Mouse (Mus musculus): ENCODE data around the gene Amhr2. TPM values are rescaled to one million over a fixed set of nuclear protein-coding genes. Genes with fewer than 3 reads are reported as not detected.

Amhr2 gene
- polyA plus RNA-seq, 1 experiment from 2014 or later = 0.60 TPM

GRCm38 (mm10) chr15:102459381-102459780 lies 14.2 kb downstream of the Amhr2 start:
- TF ChIP-seq CTCF (IDR thresholded peaks at IDR 0.05; ENCODE audit: low read depth) (no peak), EP300 (IDR thresholded peaks at IDR 0.05; ENCODE audit: low read depth) (no peak)
- Histone ChIP-seq H3K4me3 (ENCODE audit: low read depth, low read length) (peak overlapping the region; percentile 59), H3K27ac (ENCODE audit: low read depth) (peak overlapping the region; percentile 80), H3K4me2 (ENCODE audit: low read depth, low read length) (peak overlapping the region; percentile 90), H3K36me3 (replicated peaks; ENCODE audit: insufficient read depth, low read length) (peaks cover 22% of the 10 kb centered on the region), H3K4me1 (ENCODE audit: insufficient read depth) (peaks cover 34% of the 10 kb centered on the region), H3K9ac (replicated peaks) (peak overlapping the region; percentile 64), H3K27me3 (ENCODE audit: insufficient read depth, low read length) (no peaks in the 10 kb centered on the region), H3K9me3 (ENCODE audit: low read length) (no peaks in the 10 kb centered on the region)
- 20% methylated on average over 6 of the region's 6 CpGs for WGBS (ENCODE audit: insufficient replicate concordance)
- no peak for ATAC-seq
- DNase-seq = peak; percentile 15

DNA sequence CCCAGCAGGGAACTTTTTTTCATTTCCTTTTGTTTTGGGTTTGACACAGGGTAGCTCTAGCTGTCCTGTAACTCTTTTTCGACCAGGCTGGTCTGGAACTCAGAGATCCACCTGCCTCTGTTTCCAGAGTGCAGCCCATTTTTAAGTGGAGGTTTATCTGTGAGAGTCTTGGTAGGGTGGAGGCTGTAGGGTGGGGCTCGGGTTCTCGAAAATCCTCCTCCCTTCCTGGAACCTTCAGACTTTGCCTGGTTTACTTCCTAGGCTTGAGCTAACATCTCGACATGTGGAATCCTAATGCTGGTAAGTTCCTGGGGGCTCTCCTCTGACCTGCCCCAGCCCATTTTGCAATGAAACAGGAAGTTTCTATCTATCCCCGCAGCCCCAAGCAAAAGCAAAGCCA lies 14.7 kb downstream of the Amhr2 start:
- TF ChIP-seq EP300 (IDR thresholded peaks at IDR 0.05; ENCODE audit: low read depth) (no peak; the same call in 1 of the 2 replicates), CTCF (IDR thresholded peaks at IDR 0.05; ENCODE audit: low read depth) (no peak)
- Histone ChIP-seq H3K9me3 (ENCODE audit: low read length) (no peaks in the 10 kb centered on the region), H3K4me2 (ENCODE audit: low read depth, low read length) (peak overlapping the region; percentile 90), H3K27me3 (ENCODE audit: insufficient read depth, low read length) (no peaks in the 10 kb centered on the region), H3K4me3 (ENCODE audit: low read depth, low read length) (peak overlapping the region; percentile 59), H3K4me1 (ENCODE audit: insufficient read depth) (peaks cover 34% of the 10 kb centered on the region), H3K9ac (replicated peaks) (peak overlapping the region; percentile 64), H3K27ac (ENCODE audit: low read depth) (peak overlapping the region; percentile 80), H3K36me3 (replicated peaks; ENCODE audit: insufficient read depth, low read length) (peaks cover 22% of the 10 kb centered on the region)
- ATAC-seq = peak; percentile 39
- DNase-seq = peak; percentile 43
- 26% methylated on average over 5 of the region's 5 CpGs for WGBS (ENCODE audit: insufficient replicate concordance)

DNA sequence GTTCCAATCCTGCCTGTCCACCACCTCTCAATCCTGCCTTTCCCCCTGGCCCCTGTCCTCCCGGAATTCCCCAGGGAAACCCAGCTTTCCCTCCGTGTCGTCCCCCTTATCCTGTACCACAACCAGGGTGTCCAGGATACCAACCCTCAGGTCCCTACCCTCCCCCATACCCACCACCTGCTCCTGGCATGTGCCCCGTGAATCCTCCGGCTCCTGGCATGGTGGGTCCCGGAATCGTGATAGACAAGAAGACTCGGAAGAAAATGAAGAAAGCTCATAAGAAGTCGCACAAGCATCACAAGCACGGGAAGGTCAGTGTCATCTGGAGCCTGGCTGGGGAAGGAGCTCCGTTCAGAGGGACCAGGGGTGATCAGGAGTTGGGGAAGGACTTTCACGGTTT lies 15.2 kb downstream of the Amhr2 start:
- DNase-seq = peak; percentile 18
- Histone ChIP-seq H3K4me2 (ENCODE audit: low read depth, low read length) (peak overlapping the region; percentile 90), H3K27me3 (ENCODE audit: insufficient read depth, low read length) (no peaks in the 10 kb centered on the region), H3K4me1 (ENCODE audit: insufficient read depth) (peaks cover 34% of the 10 kb centered on the region), H3K27ac (ENCODE audit: low read depth) (peak overlapping the region; percentile 80), H3K36me3 (replicated peaks; ENCODE audit: insufficient read depth, low read length) (peaks cover 27% of the 10 kb centered on the region), H3K4me3 (ENCODE audit: low read depth, low read length) (peak overlapping the region; percentile 59), H3K9me3 (ENCODE audit: low read length) (no peaks in the 10 kb centered on the region), H3K9ac (replicated peaks) (peak overlapping the region; percentile 64)
- ATAC-seq = no peak
- TF ChIP-seq CTCF (IDR thresholded peaks at IDR 0.05; ENCODE audit: low read depth) (no peak), EP300 (IDR thresholded peaks at IDR 0.05; ENCODE audit: low read depth) (no peak)
- 62% methylated on average over 12 of the region's 12 CpGs for WGBS (ENCODE audit: insufficient replicate concordance)

DNA sequence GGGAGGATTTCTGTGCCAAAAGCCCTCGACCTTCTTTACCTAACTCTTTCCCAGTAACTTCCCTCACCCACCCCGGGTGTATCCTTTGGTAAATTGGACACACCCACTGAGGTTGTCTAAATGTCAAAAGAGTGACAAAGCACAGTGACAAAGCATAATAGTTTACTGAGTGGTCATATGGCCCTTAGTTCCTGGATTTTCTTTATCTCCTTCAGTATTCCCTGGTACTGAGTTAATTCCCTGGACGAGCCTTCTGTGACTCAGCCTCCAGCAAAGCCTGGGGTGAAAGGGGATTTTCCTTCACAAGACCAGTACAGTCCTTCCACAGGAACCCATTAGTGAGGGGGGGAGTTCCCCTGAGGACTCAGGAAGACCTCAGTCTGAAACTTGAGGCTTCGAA lies 15.8 kb downstream of the Amhr2 start:
- DNase-seq (peak; percentile 15), ATAC-seq (peak; percentile 28; the same call in 1 of the 2 replicates)
- Histone ChIP-seq H3K4me3 (ENCODE audit: low read depth, low read length) (peak overlapping the region; percentile 59), H3K9ac (replicated peaks) (peak overlapping the region; percentile 64), H3K4me2 (ENCODE audit: low read depth, low read length) (peak overlapping the region; percentile 90), H3K27ac (ENCODE audit: low read depth) (peak overlapping the region; percentile 80), H3K27me3 (ENCODE audit: insufficient read depth, low read length) (no peaks in the 10 kb centered on the region), H3K36me3 (replicated peaks; ENCODE audit: insufficient read depth, low read length) (peaks cover 27% of the 10 kb centered on the region), H3K9me3 (ENCODE audit: low read length) (no peaks in the 10 kb centered on the region), H3K4me1 (ENCODE audit: insufficient read depth) (peaks cover 34% of the 10 kb centered on the region)
- WGBS (ENCODE audit: insufficient replicate concordance) = 21% methylated on average over 4 of the region's 4 CpGs
- TF ChIP-seq EP300 (IDR thresholded peaks at IDR 0.05; ENCODE audit: low read depth) = no peak
- TF ChIP-seq CTCF (IDR thresholded peaks at IDR 0.05; ENCODE audit: low read depth) = no peak

DNA sequence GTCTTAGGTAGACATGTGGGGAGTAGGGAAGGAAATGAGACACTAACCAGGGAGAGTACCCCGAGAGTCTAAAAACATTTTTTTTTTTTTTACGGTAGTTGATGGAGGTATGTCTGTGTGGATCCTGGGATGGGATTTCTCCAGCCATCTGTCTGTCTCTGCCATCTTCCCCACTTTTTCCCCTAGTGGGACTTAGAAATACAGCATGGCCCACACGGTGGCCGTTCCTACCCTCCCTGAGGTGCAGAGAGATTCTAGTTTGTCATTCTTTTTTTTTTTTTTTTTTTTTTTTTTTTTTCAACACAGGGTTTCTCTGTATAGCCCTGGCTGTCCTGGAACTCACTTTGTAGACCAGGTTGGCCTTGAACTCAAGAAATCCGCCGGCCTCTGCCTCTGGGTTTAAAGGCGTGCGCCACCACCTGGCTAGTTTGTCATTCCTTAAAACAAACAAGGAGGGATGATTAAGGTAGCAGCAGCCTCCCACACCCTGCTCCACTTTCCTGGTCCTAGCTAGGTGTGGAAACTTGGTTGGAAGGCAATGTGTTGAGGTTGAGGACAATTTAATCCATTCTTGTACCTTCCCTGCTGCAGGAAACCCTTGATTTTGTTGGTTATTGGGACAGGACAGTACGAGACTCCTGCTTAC lies 16.4 kb downstream of the Amhr2 start:
- H3K36me3 ChIP-seq (replicated peaks; ENCODE audit: insufficient read depth, low read length) = peaks cover 27% of the 10 kb centered on the region
- no peak for TF ChIP-seq EP300 (IDR thresholded peaks at IDR 0.05; ENCODE audit: low read depth)
- no peak for TF ChIP-seq CTCF (IDR thresholded peaks at IDR 0.05; ENCODE audit: low read depth)
- H3K9ac ChIP-seq (replicated peaks) = peak overlapping the region; percentile 64; the same call in 1 of the 2 replicates
- peak overlapping the region; percentile 80 for H3K27ac ChIP-seq (ENCODE audit: low read depth)
- 75% methylated on average over 9 of the region's 9 CpGs for WGBS (ENCODE audit: insufficient replicate concordance)
- peaks cover 34% of the 10 kb centered on the region for H3K4me1 ChIP-seq (ENCODE audit: insufficient read depth)
- no peaks in the 10 kb centered on the region for H3K27me3 ChIP-seq (ENCODE audit: insufficient read depth, low read length)
- H3K4me3 ChIP-seq (ENCODE audit: low read depth, low read length) = peak overlapping the region; percentile 59
- ATAC-seq (no peak), DNase-seq (no peak)
- H3K9me3 ChIP-seq (ENCODE audit: low read length) = no peaks in the 10 kb centered on the region
- peak overlapping the region; percentile 90 for H3K4me2 ChIP-seq (ENCODE audit: low read depth, low read length)

DNA sequence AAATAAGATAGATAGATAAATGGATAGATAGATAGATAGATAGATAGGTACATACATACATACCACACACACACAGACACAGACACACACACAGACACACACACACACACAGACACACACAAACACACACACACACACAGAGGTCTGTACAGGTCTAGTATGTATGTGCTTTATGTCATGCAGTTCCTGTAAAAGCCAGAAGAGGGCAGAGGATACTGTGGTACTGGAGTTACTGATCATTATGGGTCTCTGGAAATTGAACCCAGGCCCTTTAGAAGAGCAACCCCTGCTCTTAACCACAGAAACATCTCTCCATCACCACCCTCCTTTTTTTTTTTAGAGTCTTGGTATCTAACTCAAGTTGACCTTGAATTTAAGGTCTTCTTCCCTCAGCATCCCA lies 18.5 kb downstream of the Amhr2 start:
- no peak for TF ChIP-seq EP300 (IDR thresholded peaks at IDR 0.05; ENCODE audit: low read depth)
- TF ChIP-seq CTCF (IDR thresholded peaks at IDR 0.05; ENCODE audit: low read depth) = peak; percentile 75
- DNase-seq = no peak
- Histone ChIP-seq H3K4me2 (ENCODE audit: low read depth, low read length) (no peak overlapping the region), H3K27me3 (ENCODE audit: insufficient read depth, low read length) (no peaks in the 10 kb centered on the region), H3K9me3 (ENCODE audit: low read length) (no peaks in the 10 kb centered on the region), H3K4me1 (ENCODE audit: insufficient read depth) (peaks cover 26% of the 10 kb centered on the region), H3K36me3 (replicated peaks; ENCODE audit: insufficient read depth, low read length) (peaks cover 27% of the 10 kb centered on the region), H3K9ac (replicated peaks) (no peak overlapping the region), H3K4me3 (ENCODE audit: low read depth, low read length) (no peak overlapping the region), H3K27ac (ENCODE audit: low read depth) (no peak overlapping the region)
- ATAC-seq = no peak
